Mouse (Mus musculus) left cerebral cortex, postnatal 25 days (tissue): Measurements from ENCODE around the gene Prmt3. TPM values are rescaled to one million over a fixed set of nuclear protein-coding genes. Genes with fewer than 3 reads are reported as not detected.

Source experiments
- DNase-seq, 2 experiments: peaks; one replicate each; pipeline ENCODE4 v3.0.0; 2022; ENCODE audit warnings: low spot score in 2 of 2, mixed read lengths in 1 of 2
- intact Hi-C: fragments of 180-260 bp; cut with DNase I; formaldehyde crosslinking; loops from one replicate; pipeline ENCODE4 v1.15.1; 2025
- total RNA-seq, 2 experiments: library from RNA; stranded (reverse); gene quantifications; 2 replicates each; pipeline ENCODE4 v1.2.3; 2021

The Prmt3 gene
- total RNA-seq, 2 experiments from 2014 or later, result 31.0 to 34.8 TPM

GRCm38 (mm10) chr7:49786618-49787382 is 8.7 kb downstream of the Prmt3 start:
- peak; percentile 42 to 43 for DNase-seq
- intact Hi-C loops, result no loop called here

GRCm38 (mm10) chr7:49787383-49787645 is 9.2 kb downstream of the Prmt3 start:
- intact Hi-C loops, result no loop called here
- no peak for DNase-seq

DNA sequence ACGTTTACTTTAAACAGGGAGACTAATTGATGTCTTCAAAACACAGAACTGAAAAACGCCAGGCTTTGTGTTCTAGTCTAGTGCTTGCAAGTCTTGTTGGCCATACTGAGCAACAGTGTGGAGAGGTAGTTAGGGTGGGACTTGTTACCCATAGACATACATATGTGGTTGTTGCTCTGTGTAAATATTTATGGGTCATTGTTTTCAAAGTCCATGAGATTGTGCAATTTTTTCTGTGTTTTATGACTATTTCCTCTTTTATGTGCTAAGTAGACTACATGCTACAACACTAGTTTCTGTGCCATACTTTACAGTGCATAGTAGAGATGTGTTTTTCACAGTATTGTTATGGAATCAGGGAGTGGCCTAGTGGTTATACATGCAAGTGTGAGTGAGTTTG is 16.2 kb downstream of the Prmt3 start:
- intact Hi-C loops, result no loop called here
- DNase-seq, result no peak

DNA sequence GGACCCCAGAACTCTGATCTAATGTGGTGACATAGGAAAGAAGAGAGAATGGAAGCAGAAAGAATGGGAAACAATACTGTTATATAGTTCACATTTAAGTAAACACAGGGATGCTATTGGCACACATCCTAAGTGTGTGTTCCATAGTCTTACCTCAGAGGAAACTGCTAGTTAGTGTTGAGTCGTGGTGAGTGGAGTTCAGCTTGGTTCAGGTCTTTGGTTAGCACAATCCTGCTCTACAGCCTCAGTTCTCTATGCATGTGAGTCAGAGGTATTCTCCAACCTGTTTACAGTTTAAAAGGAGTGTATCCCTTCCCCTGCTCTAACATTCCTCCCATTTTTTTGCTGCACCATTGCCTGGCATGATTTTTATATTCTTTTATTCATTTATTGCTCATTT is 19.0 kb downstream of the Prmt3 start:
- intact Hi-C loops, result no loop called here
- DNase-seq, result no peak

- no peak for DNase-seq
- intact Hi-C loops, result no loop called here
Observed at GRCm38 (mm10) chr7:49803511-49803910, 25.4 kb downstream of the Prmt3 start.

DNA sequence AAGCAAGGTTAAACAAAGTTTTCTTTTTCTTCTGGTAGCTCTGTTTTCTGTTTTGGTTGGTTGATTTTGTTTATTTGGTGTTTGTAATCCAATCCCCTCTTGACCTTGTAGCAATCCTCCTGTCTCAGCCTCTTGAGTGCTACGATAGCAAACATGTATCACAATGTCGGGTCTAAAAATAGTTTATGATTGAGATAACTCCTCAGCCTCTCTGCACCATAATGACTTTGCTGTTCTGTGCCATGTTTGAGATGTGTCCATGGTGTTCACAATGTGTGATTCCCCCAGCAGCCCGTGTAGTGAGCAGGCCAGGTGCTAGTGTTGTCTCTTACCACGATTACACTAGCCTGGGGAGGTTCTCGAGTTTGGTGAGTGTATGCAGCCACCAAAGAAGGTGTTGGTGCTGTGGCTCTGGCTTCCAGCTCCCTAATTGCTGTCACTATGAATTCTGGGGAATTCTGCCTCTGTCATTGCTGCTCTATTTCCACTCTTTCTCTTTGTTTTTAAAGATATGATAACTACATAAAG is 26.6 kb downstream of the Prmt3 start:
- intact Hi-C loops, result no loop called here
- no peak for DNase-seq

DNA sequence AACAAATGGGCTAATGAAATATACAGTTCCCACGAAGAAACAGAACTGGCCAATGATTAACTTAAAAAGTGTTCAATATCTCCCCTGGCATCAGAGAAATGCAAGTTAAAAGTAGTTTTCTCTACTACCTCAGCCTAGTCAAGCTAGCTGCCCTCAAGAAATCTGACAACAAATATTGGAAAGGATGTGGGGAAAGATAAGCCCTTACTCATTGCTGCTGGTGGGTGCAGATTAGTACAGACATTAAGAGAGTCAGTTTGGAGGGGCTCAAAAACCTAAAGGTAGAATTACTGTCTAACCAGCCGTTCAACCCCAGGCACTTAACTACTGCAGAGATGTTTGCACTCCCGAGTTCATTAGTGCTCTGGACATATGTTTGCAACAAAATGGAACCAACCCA is 27.5 kb downstream of the Prmt3 start:
- intact Hi-C loops, result no loop called here
- DNase-seq, result no peak

GRCm38 (mm10) chr7:49807093-49807682 is 29.0 kb downstream of the Prmt3 start:
- intact Hi-C loops, result no loop called here
- no peak for DNase-seq

DNA sequence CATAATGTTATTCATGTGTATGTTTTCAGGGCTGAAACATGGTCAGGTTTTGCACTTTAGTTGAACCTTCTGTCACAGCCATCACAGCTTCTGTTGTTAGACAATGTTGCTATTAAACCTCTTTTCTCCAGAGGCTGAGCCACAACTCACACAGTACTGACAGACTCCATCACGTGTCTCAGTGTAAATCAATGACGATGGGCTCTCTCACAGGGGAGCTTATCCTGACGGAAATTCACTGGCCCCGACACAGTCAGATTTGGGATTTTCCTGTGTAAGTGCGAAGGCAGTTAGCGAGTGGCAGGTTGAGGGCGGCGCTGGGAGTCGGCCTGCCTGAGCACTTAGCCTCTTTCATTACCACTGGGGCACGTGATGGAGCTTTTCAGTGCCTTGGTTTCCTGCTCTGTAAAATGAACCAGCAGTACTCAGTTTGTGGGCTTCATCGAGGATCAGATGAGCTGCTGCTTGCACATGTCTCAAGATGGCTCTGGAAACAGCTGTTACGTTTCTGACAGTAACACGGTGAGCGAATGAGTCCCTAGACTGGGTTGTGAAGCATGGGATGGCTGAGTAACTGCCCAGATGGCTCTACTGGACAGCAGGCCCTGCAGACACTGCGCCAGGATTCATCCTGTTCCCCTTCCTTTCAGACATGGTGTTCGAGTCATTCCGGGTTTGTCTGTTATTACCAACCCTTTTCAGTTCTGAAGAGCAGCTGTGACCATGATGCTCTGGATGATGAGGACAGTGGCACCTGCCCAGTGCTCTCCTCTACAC is 29.9 kb downstream of the Prmt3 start:
- intact Hi-C loops, result no loop called here
- DNase-seq, result no peak

DNA sequence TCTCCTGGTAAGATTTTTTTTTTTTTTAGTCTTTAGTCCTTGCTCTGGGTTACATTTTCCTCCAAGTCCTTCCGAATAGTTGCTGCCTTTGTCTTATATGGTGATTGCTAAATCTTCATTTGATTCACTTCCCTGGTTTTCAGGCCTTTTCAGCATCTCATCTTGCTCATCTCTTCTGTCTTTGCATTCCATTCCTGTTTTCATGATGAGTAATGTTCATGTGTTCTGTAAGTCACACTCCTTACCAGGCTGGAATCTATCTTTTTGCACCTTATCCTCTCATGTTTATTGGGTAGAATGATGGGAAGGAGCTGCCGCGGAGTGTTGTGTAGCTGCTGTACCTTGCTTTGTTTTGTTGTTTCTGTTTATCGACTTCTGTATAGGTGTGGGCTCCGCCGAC is 31.0 kb downstream of the Prmt3 start:
- intact Hi-C loops, result no loop called here
- no peak for DNase-seq

GRCm38 (mm10) chr7:49809562-49809961 is 31.4 kb downstream of the Prmt3 start:
- intact Hi-C loops, result no loop called here
- DNase-seq, result no peak

- intact Hi-C loops, result no loop called here
- DNase-seq, result peak in 1 of 2 experiments; percentile 41
Observed at GRCm38 (mm10) chr7:49811346-49811745, 33.2 kb downstream of the Prmt3 start.

DNA sequence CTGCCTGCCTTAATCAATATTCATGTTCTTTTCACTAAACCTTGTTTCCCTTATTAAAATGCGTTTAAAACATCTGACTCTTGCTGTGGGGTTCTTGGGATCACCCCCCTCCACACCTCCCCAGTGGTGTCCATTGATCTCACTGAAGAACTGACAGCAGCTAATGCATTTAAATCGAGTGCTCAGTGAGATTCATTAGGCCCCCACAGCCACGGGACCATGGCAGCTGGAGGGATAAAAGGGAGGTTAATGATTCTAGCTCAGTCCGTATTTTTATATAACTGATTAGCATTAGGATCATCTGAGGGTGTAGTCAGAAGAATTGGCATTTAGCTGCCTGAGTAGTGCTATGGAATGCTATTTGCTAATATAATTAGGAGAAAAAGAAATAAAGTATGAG is 41.2 kb downstream of the Prmt3 start:
- no peak for DNase-seq
- intact Hi-C loops, result no loop called here

DNA sequence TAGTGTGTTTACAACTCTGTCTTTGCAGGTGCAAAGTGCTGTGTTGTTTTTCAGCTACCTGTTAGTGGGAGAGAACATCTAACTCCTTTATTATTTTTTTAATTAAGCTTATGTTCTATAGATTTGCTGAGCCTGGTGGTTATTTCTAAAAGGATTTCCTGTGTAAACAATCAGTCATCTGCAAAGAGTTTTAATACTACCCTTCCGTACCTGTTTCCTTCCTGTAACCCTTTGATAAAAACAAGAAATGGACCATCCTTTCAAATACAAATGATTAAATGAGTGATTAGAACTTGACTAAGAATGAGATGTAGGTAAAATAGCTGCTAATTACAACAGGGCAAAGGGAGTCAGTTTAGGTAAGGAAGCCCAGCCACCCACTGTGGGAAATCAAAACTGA is 43.2 kb downstream of the Prmt3 start:
- intact Hi-C loops, result no loop called here
- DNase-seq, result no peak

GRCm38 (mm10) chr7:49822028-49822427 is 43.9 kb downstream of the Prmt3 start:
- no peak for DNase-seq
- intact Hi-C loops, result no loop called here

DNA sequence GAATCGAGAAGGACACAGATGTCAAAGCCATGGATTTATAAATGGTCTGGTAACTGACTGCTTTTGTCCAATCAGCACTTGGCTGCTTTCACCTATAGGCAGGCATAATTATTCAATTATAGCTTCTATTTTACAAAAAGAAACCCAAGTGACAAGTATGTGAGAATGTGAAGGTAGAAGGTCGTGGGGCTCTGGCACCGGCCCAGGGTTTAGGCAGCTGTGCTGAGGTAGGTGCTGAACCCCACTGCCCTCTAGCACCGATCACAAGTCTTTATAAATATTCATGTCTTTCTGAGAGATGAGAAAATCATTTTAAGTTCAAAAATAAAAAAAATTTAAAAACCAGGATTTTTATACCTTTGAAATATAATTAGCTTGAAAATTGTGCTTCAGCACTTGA is 45.4 kb downstream of the Prmt3 start:
- intact Hi-C loops, result no loop called here
- DNase-seq, result no peak

DNA sequence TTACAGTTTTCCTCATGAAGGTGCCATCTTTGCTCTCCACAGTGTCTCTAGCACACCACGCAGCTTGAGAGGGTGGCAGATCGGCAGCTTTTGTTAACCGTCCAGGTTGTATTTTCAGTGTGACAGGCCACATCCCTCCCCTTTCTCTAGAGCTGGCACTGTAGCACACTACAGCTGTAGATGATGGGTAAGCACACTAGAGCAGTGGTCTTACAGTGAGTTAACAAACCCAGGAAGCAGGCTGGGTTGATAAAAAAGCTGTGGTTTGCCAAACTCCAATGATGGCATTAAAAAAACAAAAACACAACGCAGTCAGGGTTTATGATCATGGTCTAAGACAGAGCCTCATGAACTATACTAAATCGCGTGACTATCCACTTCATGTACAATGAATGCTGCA is 45.9 kb downstream of the Prmt3 start:
- intact Hi-C loops, result no loop called here
- DNase-seq, result no peak

DNA sequence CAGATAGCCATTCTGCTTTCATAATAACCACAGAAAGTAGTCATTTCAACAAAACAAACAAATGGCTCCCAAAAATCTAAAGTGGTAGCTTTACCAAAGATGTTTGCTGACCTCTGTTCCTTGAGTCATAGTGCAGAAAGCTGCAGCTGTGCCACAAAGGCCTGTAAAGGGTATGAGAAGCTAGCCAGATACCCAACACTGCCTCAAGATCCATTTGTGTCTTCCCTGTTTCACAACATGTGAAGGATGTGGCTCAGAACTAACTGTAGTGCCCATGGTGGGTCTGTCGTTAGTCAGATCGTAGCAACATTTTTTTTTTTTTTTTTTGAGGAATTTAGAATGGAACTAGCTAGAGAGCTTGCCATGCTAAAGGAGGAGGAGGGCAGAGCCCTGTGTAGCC is 46.4 kb downstream of the Prmt3 start:
- intact Hi-C loops, result no loop called here
- DNase-seq, result no peak

GRCm38 (mm10) chr7:49825492-49825891 is 47.3 kb downstream of the Prmt3 start:
- no peak for DNase-seq
- intact Hi-C loops, result no loop called here

DNA sequence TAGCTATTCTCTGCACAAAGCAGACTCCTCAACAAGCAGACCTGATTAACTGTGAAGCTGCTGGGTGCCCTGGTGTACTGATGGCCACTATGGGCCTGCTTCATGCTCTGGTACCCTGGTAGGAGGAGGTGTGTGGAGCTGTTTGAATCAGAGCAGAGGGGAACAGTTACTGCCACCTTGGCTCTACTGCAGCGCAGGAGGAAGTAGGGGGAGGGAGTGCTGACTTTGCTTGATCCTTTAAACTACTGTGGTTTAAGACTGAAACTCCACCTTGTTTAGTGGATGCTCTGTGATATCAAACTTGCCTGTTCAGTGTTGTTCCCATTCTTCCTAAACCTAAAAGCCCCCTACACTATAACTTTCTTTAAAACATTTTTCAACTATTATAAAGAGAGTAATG is 49.8 kb downstream of the Prmt3 start:
- no peak for DNase-seq
- intact Hi-C loops, result no loop called here
